Mouse (Mus musculus): ENCODE data around the gene Prkcb.

Gene Prkcb

GRCm38 (mm10) chr7:122670873-122671641, 382.5 kb downstream of the Prkcb start:
- peak; percentile 93 for DNase-seq (ENCODE audit: low spot score)

GRCm38 (mm10) chr7:122672981-122673380, 384.4 kb downstream of the Prkcb start:
- DNase-seq (ENCODE audit: low spot score) = no peak

- DNase-seq (ENCODE audit: low spot score) = no peak
These were observed 386.7 kb downstream of the Prkcb start for GRCm38 (mm10) chr7:122675207-122675606.

Data from ovary, postnatal 36 days (tissue).